Mouse (Mus musculus) left cerebral cortex, postnatal 36 days (tissue): Measurements from ENCODE around the gene Txndc5. TPM values are rescaled to one million over a fixed set of nuclear protein-coding genes. Genes with fewer than 3 reads are reported as not detected.

Experiments used
- DNase-seq, 2 experiments: peaks; one replicate each; pipeline ENCODE4 v3.0.0; 2021 to 2022; ENCODE audit warnings: low spot score in 2 of 2, mixed read lengths in 1 of 2
- intact Hi-C: fragments of 180-260 bp; cut with DNase I; formaldehyde crosslinking; loops from one replicate; pipeline ENCODE4 v1.15.1; 2025
- total RNA-seq, 2 experiments: library from RNA; stranded (reverse); gene quantifications; 2 replicates each; pipeline ENCODE4 v1.2.3; 2021

The Txndc5 gene
- total RNA-seq, 2 experiments from 2014 or later, result 45.8 to 49.6 TPM

DNA sequence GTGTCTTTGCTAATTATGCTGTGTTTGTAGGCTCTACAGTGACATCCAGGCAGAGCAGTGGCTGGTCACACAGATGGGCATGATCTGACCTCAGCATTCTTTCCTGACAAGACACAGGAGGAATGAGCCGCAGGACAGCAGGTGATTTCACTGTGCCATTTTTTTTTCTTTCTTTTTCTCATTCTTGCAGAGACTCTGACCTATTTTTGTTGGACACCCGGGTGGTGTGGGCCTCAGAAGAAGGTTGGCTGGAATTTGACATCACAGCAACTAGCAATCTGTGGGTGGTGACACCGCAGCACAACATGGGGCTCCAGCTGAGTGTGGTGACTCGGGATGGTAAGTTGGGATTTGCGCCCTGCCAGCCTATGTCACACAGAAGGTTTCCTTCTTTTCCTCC is 43.9 kb downstream of the Txndc5 start:
- intact Hi-C loops, result no loop called here
- DNase-seq, result no peak

DNA sequence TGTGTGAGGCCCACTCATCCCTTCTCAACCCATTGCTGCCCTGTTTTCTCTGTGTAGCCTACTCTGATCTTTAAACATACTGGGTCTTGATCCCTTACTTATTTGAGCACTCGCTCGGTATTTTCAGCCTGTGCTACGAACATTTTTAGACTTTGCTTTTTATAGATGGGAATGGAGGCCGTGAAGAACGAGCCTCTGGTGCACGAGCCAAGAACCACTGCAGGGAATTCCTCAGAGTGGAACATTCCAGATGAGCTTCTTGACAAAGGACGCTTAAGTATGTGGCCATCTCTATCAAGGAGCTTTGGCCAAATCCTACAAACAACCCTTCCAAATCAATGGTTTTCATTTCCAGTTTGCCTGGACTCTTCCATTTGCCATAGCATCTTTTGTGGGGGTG is 47.6 kb downstream of the Txndc5 start:
- intact Hi-C loops, result no loop called here
- no peak for DNase-seq

DNA sequence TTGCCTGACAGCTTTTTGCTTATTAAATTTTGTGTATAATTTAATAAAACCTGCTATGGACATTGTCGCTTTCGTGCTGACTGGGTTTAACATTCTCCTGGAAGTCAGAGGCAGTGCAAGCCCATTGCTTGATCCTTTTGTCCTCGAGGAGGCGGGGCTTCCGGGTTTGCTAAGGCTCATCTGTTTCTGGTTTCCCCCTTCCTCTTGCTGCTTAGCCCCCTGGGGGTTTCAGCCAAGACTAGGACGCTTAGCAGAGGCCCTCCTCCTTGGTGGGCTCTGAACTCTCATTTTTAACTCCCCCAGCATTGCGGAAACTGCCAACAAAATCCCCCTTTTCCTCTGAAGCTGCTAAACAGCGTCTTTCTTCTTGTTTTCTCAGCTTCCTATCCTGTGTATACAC is 51.7 kb downstream of the Txndc5 start:
- intact Hi-C loops, result no loop called here

DNA sequence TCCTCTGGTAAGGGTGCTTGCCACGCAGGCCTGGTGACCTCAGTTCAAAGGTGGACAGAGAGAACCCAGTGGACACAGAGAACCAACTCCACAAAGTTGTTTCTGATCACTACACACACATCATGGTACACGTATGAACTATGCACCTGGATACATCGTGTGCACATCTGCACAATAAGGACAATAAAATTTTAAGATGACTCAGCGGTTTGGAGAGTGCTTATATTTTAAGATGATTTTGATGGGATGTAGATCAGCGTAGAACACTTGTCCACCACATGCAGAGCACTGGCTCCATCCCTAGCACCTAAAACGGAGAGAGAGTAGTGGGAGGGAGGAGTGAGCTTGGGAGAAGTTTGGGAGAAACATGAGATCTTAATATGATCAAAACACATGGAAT is 55.1 kb downstream of the Txndc5 start:
- intact Hi-C loops, result no loop called here
- no peak for DNase-seq

More for the DNA sequence above, 51.7 kb downstream of the Txndc5 start:
- DNase-seq, result no peak

DNA sequence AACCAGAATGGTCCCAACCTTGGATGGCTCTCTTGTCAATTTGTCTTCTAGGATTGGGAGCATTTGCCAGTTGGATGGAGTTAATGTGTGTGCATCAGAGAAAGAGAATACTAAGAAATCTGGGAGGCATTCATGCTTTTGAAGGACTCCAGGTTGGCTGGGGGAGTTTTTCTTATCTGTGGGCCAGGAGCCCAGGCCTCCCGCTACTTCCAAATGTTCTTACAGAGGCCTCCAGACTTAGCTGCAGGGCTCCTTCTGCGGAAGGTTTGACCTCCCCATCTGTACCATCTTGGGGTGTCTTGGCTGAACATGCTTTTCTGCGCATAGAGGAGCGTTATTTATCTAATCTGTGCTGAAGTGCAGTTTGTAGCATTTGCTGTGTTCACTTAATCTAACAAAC is 56.0 kb downstream of the Txndc5 start:
- no peak for DNase-seq
- intact Hi-C loops, result no loop called here

DNA sequence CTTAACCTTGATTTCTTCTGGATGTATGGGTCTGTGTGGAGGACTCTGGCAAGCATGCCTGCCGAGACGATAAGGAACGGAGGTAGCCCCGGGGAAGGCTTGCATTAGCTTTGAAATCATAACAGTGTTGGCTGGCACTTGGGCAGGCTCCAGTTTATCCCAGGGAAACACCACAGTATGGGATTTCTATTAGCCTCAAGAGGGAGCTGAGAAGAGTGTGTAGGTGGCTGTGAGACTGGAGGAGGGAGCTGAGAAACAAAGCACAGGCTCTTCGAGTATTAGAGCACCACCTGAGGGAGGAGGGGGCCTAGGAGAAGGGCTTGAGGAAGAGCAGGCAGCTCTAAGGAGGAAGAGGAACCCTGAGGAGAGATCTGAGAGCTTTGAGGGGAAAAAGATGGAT is 57.7 kb downstream of the Txndc5 start:
- DNase-seq, result no peak
- intact Hi-C loops, result no loop called here

DNA sequence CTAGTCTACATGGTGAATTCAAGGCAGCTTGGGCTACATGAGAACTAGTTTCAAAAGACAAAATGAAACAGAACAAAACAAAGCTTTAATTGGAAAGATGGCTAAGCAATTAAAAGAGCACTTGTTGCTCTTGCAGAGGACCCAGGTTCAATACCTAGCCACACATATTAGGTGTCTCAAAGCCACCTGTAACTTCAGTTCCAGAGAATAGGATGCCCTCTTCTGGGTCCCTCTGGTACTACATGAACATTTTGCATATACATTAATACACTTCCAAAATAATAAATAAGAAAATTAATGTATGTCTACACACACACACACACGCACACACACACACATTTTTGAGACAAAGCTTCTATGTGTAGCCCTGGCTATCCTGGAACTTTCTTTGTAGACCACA is 65.2 kb downstream of the Txndc5 start:
- DNase-seq, result no peak
- intact Hi-C loops, result no loop called here

DNA sequence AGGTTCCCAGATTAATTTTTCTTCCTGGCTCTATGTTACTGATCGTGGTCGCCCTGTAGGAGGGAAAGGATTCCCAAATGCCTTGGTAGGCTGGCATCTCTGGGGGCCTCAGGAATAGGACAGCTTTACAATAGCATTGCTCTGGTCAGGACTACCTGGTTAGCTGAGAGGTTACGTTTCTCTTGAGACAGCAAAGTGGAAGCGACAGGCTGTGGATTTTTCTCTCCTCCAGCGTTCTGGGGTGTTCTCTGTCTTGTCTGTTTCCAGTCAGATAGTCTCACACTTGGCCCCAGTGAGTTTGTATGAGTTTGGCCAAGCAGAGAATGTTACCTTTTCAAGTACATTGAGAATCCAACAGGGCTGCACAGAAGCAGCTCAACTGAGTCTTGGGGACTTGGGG is 77.2 kb downstream of the Txndc5 start:
- no peak for DNase-seq
- intact Hi-C loops, result no loop called here

Other genes starting within 250 kb of the Txndc5 start
- 10 to 100 TPM in 1 of 2 experiments, 1 to 10 TPM in 1; 6.5 to 11.8 TPM for gene Bmp6, start 183.7 kb downstream of the Txndc5 start, total RNA-seq
- gene Bloc1s5, start 106.3 kb upstream of the Txndc5 start, total RNA-seq, result 10 to 100 TPM; 10.8 to 14.6 TPM
- gene Eef1e1, start 130.2 kb upstream of the Txndc5 start, total RNA-seq, result 10 to 100 TPM; 26.0 to 28.3 TPM